Mouse (Mus musculus): ENCODE measurements around the gene Cmtm2a.
"Not testable (repeated sequence)": the region's sequence is repeated elsewhere in the genome, so short reads cannot be mapped to it uniquely, and the experiment has no call there.

Cmtm2a gene

GRCm38 (mm10) chr8:104293081-104293480 lies at the start of gene Cmtm2a:
TSS of gene Cmtm2a (minus strand) at chr8:104293181.
- not testable (repeated sequence) for TF ChIP-seq GATA4 (IDR thresholded peaks at IDR 0.05; ENCODE audit: insufficient replicate concordance, low read length)

DNA sequence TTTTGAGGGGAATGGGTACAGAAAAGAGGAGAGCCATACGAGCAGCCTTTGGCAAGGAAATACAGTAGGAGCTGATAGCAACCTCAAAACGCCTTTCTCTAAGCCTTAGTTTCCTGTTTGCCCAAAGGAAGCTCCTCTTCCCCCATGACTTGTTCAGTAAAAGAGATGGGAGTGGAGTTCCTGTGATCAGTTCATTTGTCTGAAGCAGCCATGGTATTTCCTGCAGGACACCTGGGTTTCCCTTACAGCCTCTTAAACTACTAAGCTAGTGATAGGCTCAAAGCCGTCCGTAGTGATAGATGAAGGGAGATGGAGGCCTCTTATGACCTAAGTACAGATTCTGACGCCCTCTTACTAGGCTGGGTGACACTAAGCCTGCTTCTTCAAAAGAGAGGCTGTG lies 49.4 kb upstream of the Cmtm2a start:
- 0 out of 2 replicates have a peak, but pooled peaks have one; percentile 9 for TF ChIP-seq GATA4 (IDR thresholded peaks at IDR 0.05; ENCODE audit: insufficient replicate concordance, low read length)

DNA sequence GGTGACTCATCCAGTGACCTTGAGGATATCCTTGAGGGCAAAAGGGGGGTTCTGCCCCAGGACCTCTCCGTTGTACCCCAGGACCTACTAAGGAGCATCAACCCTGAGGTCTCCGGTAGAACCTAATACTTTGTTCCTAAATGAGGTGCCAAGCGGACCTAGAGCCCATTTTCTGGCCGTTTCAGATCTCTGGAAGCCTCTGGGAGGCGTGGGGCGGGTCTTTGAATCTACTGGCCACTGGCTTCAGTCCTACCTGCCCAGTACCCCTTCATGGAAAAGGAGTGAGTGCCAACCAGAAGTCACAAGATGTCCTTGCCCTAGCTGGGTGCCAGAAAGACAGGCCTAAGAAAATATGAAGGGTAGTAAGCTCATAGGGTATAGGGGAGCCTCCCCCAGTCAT lies 48.7 kb upstream of the Cmtm2a start:
- no peak for TF ChIP-seq GATA4 (IDR thresholded peaks at IDR 0.05; ENCODE audit: insufficient replicate concordance, low read length)

- no peak for TF ChIP-seq GATA4 (IDR thresholded peaks at IDR 0.05; ENCODE audit: insufficient replicate concordance, low read length)
Observed at GRCm38 (mm10) chr8:104341106-104341561, 48.2 kb upstream of the Cmtm2a start.

- TF ChIP-seq GATA4 (IDR thresholded peaks at IDR 0.05; ENCODE audit: insufficient replicate concordance, low read length): peak; percentile 60; the same call in 1 of the 2 replicates
Observed at GRCm38 (mm10) chr8:104340233-104341105, 47.5 kb upstream of the Cmtm2a start.

GRCm38 (mm10) chr8:104339983-104340232 lies 46.9 kb upstream of the Cmtm2a start:
- no peak for TF ChIP-seq GATA4 (IDR thresholded peaks at IDR 0.05; ENCODE audit: insufficient replicate concordance, low read length)

- no peak for TF ChIP-seq GATA4 (IDR thresholded peaks at IDR 0.05; ENCODE audit: insufficient replicate concordance, low read length)
Observed at GRCm38 (mm10) chr8:104339229-104339982, 46.4 kb upstream of the Cmtm2a start, which contains the start of gene Cmtm3. TSS of gene Cmtm3 (plus strand) at chr8:104339410.

- TF ChIP-seq GATA4 (IDR thresholded peaks at IDR 0.05; ENCODE audit: insufficient replicate concordance, low read length): no peak
Observed at GRCm38 (mm10) chr8:104337890-104338289, 44.9 kb upstream of the Cmtm2a start.

GRCm38 (mm10) chr8:104336806-104337205 lies 43.8 kb upstream of the Cmtm2a start:
- TF ChIP-seq GATA4 (IDR thresholded peaks at IDR 0.05; ENCODE audit: insufficient replicate concordance, low read length): no peak

DNA sequence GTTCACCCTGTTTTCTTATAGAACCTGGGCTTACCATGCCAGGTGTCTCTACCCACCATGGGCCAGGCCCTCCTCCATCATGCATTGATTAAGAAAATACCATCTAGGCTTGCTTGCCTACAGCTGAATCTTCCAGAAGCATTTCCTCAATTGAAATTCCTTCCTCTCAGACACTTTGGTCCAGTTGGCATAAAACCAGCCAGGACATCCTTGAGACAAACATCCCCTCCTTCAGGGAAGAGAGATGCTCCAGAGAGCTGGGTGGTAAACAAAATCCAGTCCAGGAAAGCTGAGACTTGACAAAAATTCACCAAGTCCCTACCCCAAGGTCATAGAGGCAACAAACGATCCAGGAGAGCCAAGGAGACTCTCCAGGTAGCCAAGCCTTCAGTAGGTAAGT lies 41.2 kb upstream of the Cmtm2a start:
- TF ChIP-seq GATA4 (IDR thresholded peaks at IDR 0.05; ENCODE audit: insufficient replicate concordance, low read length): no peak

- TF ChIP-seq GATA4 (IDR thresholded peaks at IDR 0.05; ENCODE audit: insufficient replicate concordance, low read length): no peak
Observed at GRCm38 (mm10) chr8:104333786-104334185, 40.8 kb upstream of the Cmtm2a start.

DNA sequence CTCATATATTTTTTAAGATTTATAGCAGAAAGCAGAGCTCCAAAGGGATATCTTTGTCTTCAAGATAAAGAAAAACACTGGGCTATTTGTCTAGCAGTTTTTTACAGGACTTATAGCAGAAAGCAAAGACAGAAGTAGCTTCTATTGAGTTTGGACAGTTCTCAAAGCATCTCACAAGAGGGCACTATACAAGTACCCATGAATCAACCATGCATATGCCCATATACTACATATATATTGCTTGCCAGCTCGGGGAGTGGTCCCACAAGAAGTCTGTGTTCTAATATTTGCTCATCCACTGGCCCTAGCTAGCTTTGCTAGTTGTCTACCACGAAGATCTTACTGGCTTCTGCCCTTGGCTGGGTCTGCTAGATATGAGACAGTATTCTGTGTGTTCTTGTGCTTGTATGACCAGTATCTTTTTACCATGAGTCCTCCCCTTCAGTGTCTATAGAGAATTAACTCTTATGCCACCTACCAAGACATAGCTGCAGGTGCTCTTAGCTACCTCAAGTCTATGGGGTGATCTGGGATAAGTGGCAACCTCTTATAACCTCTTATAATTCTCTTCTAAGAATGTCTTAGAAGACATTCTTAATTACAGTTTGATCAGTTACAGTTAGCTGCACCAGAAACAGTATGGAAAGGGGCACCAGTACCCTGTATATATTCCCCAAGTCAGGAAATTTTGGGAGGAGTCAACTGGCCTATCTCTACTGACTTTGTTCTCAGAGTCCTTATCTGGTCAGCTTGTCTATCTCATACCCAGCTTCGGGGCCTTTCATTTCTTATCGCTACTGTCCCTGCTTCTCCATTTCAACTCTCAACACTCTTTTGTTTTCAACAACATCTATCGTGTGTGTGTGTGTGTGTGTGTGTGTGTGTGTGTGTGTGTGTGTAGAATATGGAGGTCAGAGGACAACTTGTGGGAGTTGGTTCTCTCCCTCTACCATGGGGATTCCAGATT lies 40.0 kb upstream of the Cmtm2a start:
- TF ChIP-seq GATA4 (IDR thresholded peaks at IDR 0.05; ENCODE audit: insufficient replicate concordance, low read length): no peak

DNA sequence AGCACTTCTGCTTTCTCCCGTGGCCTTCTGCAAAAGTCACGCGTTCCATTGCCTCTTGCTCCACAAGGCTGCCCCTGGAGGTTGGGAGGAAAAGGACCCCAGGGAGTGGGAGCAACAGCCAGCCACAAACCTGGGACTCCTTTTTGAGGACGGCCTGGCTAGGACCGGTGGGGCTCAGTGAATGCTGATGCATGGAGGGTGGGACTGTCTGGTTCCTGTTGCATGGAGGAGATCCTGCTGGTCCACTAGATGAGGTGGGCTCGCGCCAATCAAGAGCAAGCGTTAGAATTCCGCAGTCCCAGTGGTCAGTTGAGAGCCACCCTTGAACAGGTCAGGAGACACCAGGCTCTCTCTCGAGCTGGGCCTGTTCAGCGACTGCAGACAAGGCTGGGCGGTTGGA lies 28.9 kb upstream of the Cmtm2a start, which contains the start of gene Cmtm2b:
TSS of gene Cmtm2b (plus strand) at position 301 of the 400 bp plus-strand sequence.
- not testable (repeated sequence) for TF ChIP-seq GATA4 (IDR thresholded peaks at IDR 0.05; ENCODE audit: insufficient replicate concordance, low read length)

DNA sequence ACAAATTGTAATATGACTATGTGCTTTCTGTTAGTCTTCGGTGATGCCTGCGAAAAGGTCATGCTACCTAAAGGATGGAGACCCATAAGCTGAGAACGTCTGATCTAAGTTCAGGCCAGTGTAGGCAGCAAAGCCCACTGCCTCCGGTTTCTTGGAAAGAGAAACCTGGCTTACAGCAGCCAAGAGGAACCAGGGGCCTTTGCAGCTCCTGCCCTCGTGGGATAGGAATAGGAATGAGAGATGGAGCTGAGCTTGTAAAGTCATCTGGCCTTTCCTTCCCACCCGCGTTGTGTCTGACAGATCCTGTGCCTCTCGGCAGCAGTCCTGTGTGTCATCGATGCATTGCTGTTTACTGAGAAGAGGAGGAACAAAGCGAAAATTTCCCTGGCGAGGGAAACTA lies 28.3 kb upstream of the Cmtm2a start, which contains the start of gene Gm11020:
TSS of gene Gm11020 (plus strand) at position 301 of the 400 bp plus-strand sequence.
- not testable (repeated sequence) for TF ChIP-seq GATA4 (IDR thresholded peaks at IDR 0.05; ENCODE audit: insufficient replicate concordance, low read length)

DNA sequence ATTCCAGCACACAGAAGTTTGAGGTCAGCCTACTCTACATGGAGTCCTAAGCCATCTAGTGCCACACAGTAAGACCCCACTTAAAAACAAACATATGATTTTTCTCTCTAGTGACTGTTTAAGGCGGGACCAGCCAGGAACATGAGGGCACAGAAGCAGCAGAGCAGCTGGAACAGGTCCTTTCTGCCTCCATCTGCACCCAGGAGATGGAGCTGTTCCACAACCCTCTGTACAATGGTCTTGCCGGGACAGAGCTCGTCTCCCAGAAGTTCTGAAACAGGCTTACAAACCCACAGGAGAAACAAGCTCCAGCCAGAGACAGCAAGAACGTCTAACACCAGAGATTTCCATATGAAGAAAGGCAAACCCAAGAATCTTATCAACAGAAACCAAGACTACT lies 20.3 kb upstream of the Cmtm2a start:
- no peak for TF ChIP-seq GATA4 (IDR thresholded peaks at IDR 0.05; ENCODE audit: insufficient replicate concordance, low read length)
